Mouse (Mus musculus): ENCODE results near the gene Dstn. TPM values are rescaled to one million over a fixed set of nuclear protein-coding genes. Genes with fewer than 3 reads are reported as not detected.

The Dstn gene
- total and polyA plus RNA-seq, 3 experiments: 78.1 to 80.0 TPM; not detected in 1

GRCm38 (mm10) chr2:143903376-143904045, 11.6 kb upstream of the Dstn start:
- H3K4me1 ChIP-seq (ENCODE audit: control insufficient read depth in 1 of 2, insufficient read depth in 2 of 2, low read length in 2 of 2): peaks cover 0 to 9% of the 10 kb centered on the region in 2 experiments; a peak in 2 of 4 replicates
- peaks cover 0 to 5% of the 10 kb centered on the region in 2 experiments; a peak in 1 of 4 replicates for H3K36me3 ChIP-seq (ENCODE audit: control insufficient read depth in 1 of 2, insufficient read depth in 2 of 2, low read length in 2 of 2)
- H3K9me3 ChIP-seq (replicated peaks; ENCODE audit: insufficient read depth, low read length): no peaks in the 10 kb centered on the region
- H3K79me2 ChIP-seq (ENCODE audit: control insufficient read depth, insufficient read depth, low read length, poor library complexity): no peaks in the 10 kb centered on the region
- DNase-seq (ENCODE audit: low read depth, low spot score): no peak
- H3K9ac ChIP-seq (ENCODE audit: control insufficient read depth, low read depth, low read length, poor library complexity, severe bottlenecking): no peak overlapping the region
- H3K27ac ChIP-seq (ENCODE audit: control insufficient read depth, low read depth, low read length): no peak overlapping the region
- no peaks in the 10 kb centered on the region for H3K27me3 ChIP-seq (ENCODE audit: control insufficient read depth in 1 of 2, insufficient read depth in 2 of 2, low read length in 2 of 2)
- H3K4me3 ChIP-seq (ENCODE audit: control insufficient read depth in 1 of 2, insufficient read depth in 1 of 2, low read depth in 2 of 2, low read length in 2 of 2): no peak overlapping the region
- TF ChIP-seq MAX (IDR thresholded peaks at IDR 0.05; ENCODE audit: low read length) (no peak), ZMIZ1 (IDR thresholded peaks at IDR 0.05; ENCODE audit: low read depth, low read length) (no peak), ZC3H11A (IDR thresholded peaks at IDR 0.05; ENCODE audit: low read depth, low read length) (no peak), EP300 (IDR thresholded peaks at IDR 0.05; ENCODE audit: low read depth in 1 of 2, low read length in 2 of 2) (no peak), CTCF (IDR thresholded peaks at IDR 0.05 in 2 of 3, conservative IDR thresholded peaks at IDR 0.05 in 1 of 3; ENCODE audit: control insufficient read depth in 1 of 3, insufficient read depth in 1 of 3, low read depth in 2 of 3, low read length in 3 of 3, poor library complexity in 1 of 3, severe bottlenecking in 1 of 3) (no peak), HCFC1 (IDR thresholded peaks at IDR 0.05; ENCODE audit: low read depth, low read length) (no peak), ZNF384 (IDR thresholded peaks at IDR 0.05; ENCODE audit: low read depth, low read length) (no peak), MYC (IDR thresholded peaks at IDR 0.05; ENCODE audit: low read depth, low read length) (no peak)

- Histone ChIP-seq H3K27me3 (ENCODE audit: control insufficient read depth in 1 of 2, insufficient read depth in 2 of 2, low read length in 2 of 2) (no peaks in the 10 kb centered on the region), H3K27ac (ENCODE audit: control insufficient read depth, low read depth, low read length) (no peak overlapping the region), H3K9me3 (replicated peaks; ENCODE audit: insufficient read depth, low read length) (no peaks in the 10 kb centered on the region), H3K9ac (ENCODE audit: control insufficient read depth, low read depth, low read length, poor library complexity, severe bottlenecking) (no peak overlapping the region), H3K4me3 (ENCODE audit: control insufficient read depth in 1 of 2, insufficient read depth in 1 of 2, low read depth in 2 of 2, low read length in 2 of 2) (no peak overlapping the region), H3K36me3 (ENCODE audit: control insufficient read depth in 1 of 2, insufficient read depth in 2 of 2, low read length in 2 of 2) (peaks cover 0 to 5% of the 10 kb centered on the region in 2 experiments; a peak in 1 of 4 replicates), H3K4me1 (ENCODE audit: control insufficient read depth in 1 of 2, insufficient read depth in 2 of 2, low read length in 2 of 2) (peaks cover 0 to 9% of the 10 kb centered on the region in 2 experiments; a peak in 2 of 4 replicates), H3K79me2 (ENCODE audit: control insufficient read depth, insufficient read depth, low read length, poor library complexity) (no peaks in the 10 kb centered on the region)
- DNase-seq (ENCODE audit: low read depth, low spot score): peak; percentile 44
- TF ChIP-seq ZKSCAN1 (IDR thresholded peaks at IDR 0.05; ENCODE audit: low read depth, low read length): no peak
- TF ChIP-seq E2F4 (IDR thresholded peaks at IDR 0.05; ENCODE audit: borderline replicate concordance, low read depth, low read length): no peak
- no peak for TF ChIP-seq CHD2 (IDR thresholded peaks at IDR 0.05; ENCODE audit: low read length)
- TF ChIP-seq CHD1 (IDR thresholded peaks at IDR 0.05; ENCODE audit: low read depth, low read length): no peak
- TF ChIP-seq TAL1 (IDR thresholded peaks at IDR 0.05; ENCODE audit: low read length): no peak
- TF ChIP-seq RAD21 (IDR thresholded peaks at IDR 0.05; ENCODE audit: low read depth, low read length): no peak
- TF ChIP-seq GATA1 (IDR thresholded peaks at IDR 0.05; ENCODE audit: low read depth, low read length): no peak
- no peak for TF ChIP-seq ELF1 (IDR thresholded peaks at IDR 0.05; ENCODE audit: low read depth, low read length)
- no peak for TF ChIP-seq HCFC1 (IDR thresholded peaks at IDR 0.05; ENCODE audit: low read depth, low read length)
- TF ChIP-seq NELFE (IDR thresholded peaks at IDR 0.05; ENCODE audit: low read depth, low read length): no peak
- no peak for TF ChIP-seq ETS1 (IDR thresholded peaks at IDR 0.05; ENCODE audit: low read depth, low read length)
- TF ChIP-seq POLR2AphosphoS2 (IDR thresholded peaks at IDR 0.05; ENCODE audit: low read length): no peak
- TF ChIP-seq MXI1 (IDR thresholded peaks at IDR 0.05; ENCODE audit: low read depth, low read length): no peak
- TF ChIP-seq EP300 (IDR thresholded peaks at IDR 0.05; ENCODE audit: low read depth in 1 of 2, low read length in 2 of 2): no peak
Measured at GRCm38 (mm10) chr2:143904896-143905295, 10.2 kb upstream of the Dstn start.

Data from MEL (cell line).